Mouse (Mus musculus) forebrain, embryonic 10.5 days (tissue): ENCODE measurements around the gene Recql5. TPM values are rescaled to one million over a fixed set of nuclear protein-coding genes. Genes with fewer than 3 reads are reported as not detected.
A peak's percentile ranks its signal among the peaks of the same experiment; 100 is the strongest.

Experiments
- DNase-seq: peaks from one replicate; pipeline ENCODE4 v3.0.0-alpha.2; 2017; ENCODE audit warnings: low spot score; ENCODE audit errors: extremely low spot score
- H3K27ac ChIP-seq: fragments of 300-500 bp; sonication (generic); 2 replicates; pipeline ENCODE4 v1.5.1; 2016; ENCODE audit warnings: mild to moderate bottlenecking
- H3K27me3 ChIP-seq: fragments of 300-500 bp; sonication (generic); 2 replicates; pipeline ENCODE4 v1.6.1; 2016; ENCODE audit warnings: mild to moderate bottlenecking; ENCODE audit not compliant: poor library complexity, severe bottlenecking
- H3K36me3 ChIP-seq: fragments of 300-500 bp; sonication (generic); replicated peaks from 2 replicates; pipeline ENCODE4 v1.6.1; 2016; ENCODE audit warnings: mild to moderate bottlenecking, moderate library complexity
- H3K4me1 ChIP-seq: fragments of 300-500 bp; sonication (generic); 2 replicates; pipeline ENCODE4 v1.6.1; 2016
- H3K4me3 ChIP-seq: fragments of 300-500 bp; sonication (generic); 2 replicates; pipeline ENCODE4 v1.5.1; 2016; ENCODE audit warnings: mild to moderate bottlenecking, moderate library complexity
- H3K9me3 ChIP-seq: fragments of 300-500 bp; sonication (generic); 2 replicates; pipeline ENCODE4 v1.6.1; 2016; ENCODE audit warnings: mild to moderate bottlenecking, moderate library complexity
- WGBS: fragments of 180-500 bp; shearing (Covaris S2); methylation state at CpG from one replicate; pipeline ENCODE4 v1.1.7; 2016; 5-methylcytosine and 5-hydroxymethylcytosine counted together
- polyA plus RNA-seq: library from polyadenylated mRNA; unstranded; fragments of >200 nt; fragmentation: Nextera tagmentation; extraction: Ambion mirVana; gene quantifications from 2 replicates; pipeline ENCODE4 v1.2.1, GENCODE M21; 2016

The Recql5 gene
- polyA plus RNA-seq, 1 experiment from 2014 or later: 35.0 TPM

GRCm38 (mm10) chr11:115889159-115889558 is 44.1 kb downstream of the Recql5 start:
- H3K27ac ChIP-seq: no peak overlapping the region
- H3K36me3 ChIP-seq: peaks cover 15% of the 10 kb centered on the region
- DNase-seq: no peak
- peaks cover 4% of the 10 kb centered on the region for H3K27me3 ChIP-seq
- H3K9me3 ChIP-seq: no peaks in the 10 kb centered on the region
- H3K4me3 ChIP-seq: no peak overlapping the region
- 83% methylated on average over 6 of the region's 6 CpGs for WGBS
- no peaks in the 10 kb centered on the region for H3K4me1 ChIP-seq

- no peak for DNase-seq
- Histone ChIP-seq H3K4me1 (no peaks in the 10 kb centered on the region), H3K36me3 (peaks cover 3% of the 10 kb centered on the region), H3K27me3 (peaks cover 15% of the 10 kb centered on the region), H3K9me3 (no peaks in the 10 kb centered on the region), H3K4me3 (no peak overlapping the region), H3K27ac (no peak overlapping the region)
- WGBS: 91% methylated on average over 5 of the region's 5 CpGs
Observed at GRCm38 (mm10) chr11:115888020-115888419, 45.3 kb downstream of the Recql5 start.

GRCm38 (mm10) chr11:115886446-115886845 is 46.8 kb downstream of the Recql5 start:
- no peaks in the 10 kb centered on the region for H3K36me3 ChIP-seq
- no peaks in the 10 kb centered on the region for H3K9me3 ChIP-seq
- no peak for DNase-seq
- WGBS: 90% methylated on average over 11 of the region's 11 CpGs
- no peaks in the 10 kb centered on the region for H3K4me1 ChIP-seq
- H3K27ac ChIP-seq: no peak overlapping the region
- H3K27me3 ChIP-seq: peaks cover 30% of the 10 kb centered on the region
- no peak overlapping the region for H3K4me3 ChIP-seq

- Histone ChIP-seq H3K36me3 (no peaks in the 10 kb centered on the region), H3K4me3 (no peak overlapping the region), H3K27ac (no peak overlapping the region), H3K27me3 (peaks cover 30% of the 10 kb centered on the region), H3K9me3 (no peaks in the 10 kb centered on the region), H3K4me1 (no peaks in the 10 kb centered on the region)
- 80% methylated on average over 11 of the region's 11 CpGs for WGBS
- DNase-seq: no peak
Observed at GRCm38 (mm10) chr11:115885281-115885680, 48.0 kb downstream of the Recql5 start.

- no peak for DNase-seq
- Histone ChIP-seq H3K36me3 (no peaks in the 10 kb centered on the region), H3K9me3 (no peaks in the 10 kb centered on the region), H3K27me3 (peaks cover 30% of the 10 kb centered on the region), H3K4me3 (no peak overlapping the region), H3K4me1 (no peaks in the 10 kb centered on the region), H3K27ac (no peak overlapping the region)
- 94% methylated on average over 3 of the region's 3 CpGs for WGBS
Observed at GRCm38 (mm10) chr11:115884361-115884760, 48.9 kb downstream of the Recql5 start.

GRCm38 (mm10) chr11:115883251-115883650 is 50.0 kb downstream of the Recql5 start:
- Histone ChIP-seq H3K36me3 (no peaks in the 10 kb centered on the region), H3K27ac (no peak overlapping the region), H3K4me3 (no peak overlapping the region), H3K9me3 (no peaks in the 10 kb centered on the region), H3K27me3 (peaks cover 30% of the 10 kb centered on the region), H3K4me1 (no peaks in the 10 kb centered on the region)
- 43% methylated on average over 17 of the region's 17 CpGs for WGBS
- no peak for DNase-seq

GRCm38 (mm10) chr11:115881002-115881401 is 52.3 kb downstream of the Recql5 start:
- Histone ChIP-seq H3K27me3 (peaks cover 30% of the 10 kb centered on the region), H3K36me3 (no peaks in the 10 kb centered on the region), H3K9me3 (no peaks in the 10 kb centered on the region), H3K4me3 (no peak overlapping the region), H3K27ac (no peak overlapping the region), H3K4me1 (peaks cover 10% of the 10 kb centered on the region; the same call in 1 of the 2 replicates)
- DNase-seq: peak; percentile 62
- 23% methylated on average over 5 of the region's 5 CpGs for WGBS

GRCm38 (mm10) chr11:115878071-115878470 is 55.2 kb downstream of the Recql5 start:
- Histone ChIP-seq H3K27me3 (peaks cover 15% of the 10 kb centered on the region), H3K27ac (no peak overlapping the region), H3K36me3 (no peaks in the 10 kb centered on the region), H3K4me3 (no peak overlapping the region), H3K4me1 (peaks cover 10% of the 10 kb centered on the region; the same call in 1 of the 2 replicates), H3K9me3 (no peaks in the 10 kb centered on the region)
- DNase-seq: no peak
- 78% methylated on average over 8 of the region's 8 CpGs for WGBS

GRCm38 (mm10) chr11:115877174-115877755 is 56.0 kb downstream of the Recql5 start:
- no peaks in the 10 kb centered on the region for H3K9me3 ChIP-seq
- DNase-seq: no peak
- H3K36me3 ChIP-seq: no peaks in the 10 kb centered on the region
- WGBS: 82% methylated on average over 6 of the region's 6 CpGs
- no peak overlapping the region for H3K4me3 ChIP-seq
- no peak overlapping the region for H3K27ac ChIP-seq
- H3K27me3 ChIP-seq: peaks cover 7% of the 10 kb centered on the region; the same call in 1 of the 2 replicates
- H3K4me1 ChIP-seq: peaks cover 10% of the 10 kb centered on the region; the same call in 1 of the 2 replicates

- DNase-seq: no peak
- peaks cover 10% of the 10 kb centered on the region; the same call in 1 of the 2 replicates for H3K4me1 ChIP-seq
- no peaks in the 10 kb centered on the region for H3K36me3 ChIP-seq
- H3K9me3 ChIP-seq: no peaks in the 10 kb centered on the region
- no peak overlapping the region for H3K4me3 ChIP-seq
- WGBS: 79% methylated on average over 5 of the region's 5 CpGs
- H3K27me3 ChIP-seq: no peaks in the 10 kb centered on the region
- H3K27ac ChIP-seq: no peak overlapping the region
Observed at GRCm38 (mm10) chr11:115876438-115876837, 56.8 kb downstream of the Recql5 start.

- 92% methylated on average over 3 of the region's 3 CpGs for WGBS
- DNase-seq: no peak
- no peaks in the 10 kb centered on the region for H3K27me3 ChIP-seq
- no peaks in the 10 kb centered on the region for H3K36me3 ChIP-seq
- no peak overlapping the region for H3K4me3 ChIP-seq
- no peak overlapping the region for H3K27ac ChIP-seq
- peaks cover 10% of the 10 kb centered on the region; the same call in 1 of the 2 replicates for H3K4me1 ChIP-seq
- no peaks in the 10 kb centered on the region for H3K9me3 ChIP-seq
Observed at GRCm38 (mm10) chr11:115875935-115876334, 57.3 kb downstream of the Recql5 start.

GRCm38 (mm10) chr11:115872437-115872836 is 60.8 kb downstream of the Recql5 start:
- WGBS: 84% methylated on average over 4 of the region's 4 CpGs
- no peaks in the 10 kb centered on the region for H3K27me3 ChIP-seq
- H3K9me3 ChIP-seq: no peaks in the 10 kb centered on the region
- H3K4me3 ChIP-seq: no peak overlapping the region
- peaks cover 7% of the 10 kb centered on the region; the same call in 1 of the 2 replicates for H3K4me1 ChIP-seq
- no peak for DNase-seq
- H3K36me3 ChIP-seq: no peaks in the 10 kb centered on the region
- no peak overlapping the region for H3K27ac ChIP-seq

- peaks cover 7% of the 10 kb centered on the region; the same call in 1 of the 2 replicates for H3K27me3 ChIP-seq
- no peaks in the 10 kb centered on the region for H3K36me3 ChIP-seq
- no peak overlapping the region for H3K27ac ChIP-seq
- WGBS: 89% methylated on average over 8 of the region's 8 CpGs
- no peak overlapping the region for H3K4me3 ChIP-seq
- no peaks in the 10 kb centered on the region for H3K9me3 ChIP-seq
- no peak for DNase-seq
- peaks cover 15% of the 10 kb centered on the region for H3K4me1 ChIP-seq
Observed at GRCm38 (mm10) chr11:115869393-115869792, 63.9 kb downstream of the Recql5 start.
